Mouse (Mus musculus) hindbrain, embryonic 12.5 days (tissue): ENCODE data around the gene Cadm1. TPM values are rescaled to one million over a fixed set of nuclear protein-coding genes. Genes with fewer than 3 reads are reported as not detected.

Experiments used
- ATAC-seq: fragments of 200-750 bp; cut with Nextera tagmentation; 2 replicates; pipeline ENCODE4 v1.8.0; 2017; ENCODE audit warnings: moderate TSS enrichment; ENCODE audit not compliant: low FRiP score
- H3K27ac ChIP-seq: fragments of 300-500 bp; sonication (generic); 2 replicates; pipeline ENCODE4 v1.5.1; 2016; ENCODE audit warnings: mild to moderate bottlenecking
- H3K27me3 ChIP-seq: fragments of 300-500 bp; sonication (generic); 2 replicates; pipeline ENCODE4 v1.6.1; 2016; ENCODE audit warnings: mild to moderate bottlenecking
- H3K36me3 ChIP-seq: fragments of 300-500 bp; sonication (generic); 2 replicates; pipeline ENCODE4 v1.6.1; 2016; ENCODE audit warnings: mild to moderate bottlenecking
- H3K4me1 ChIP-seq: fragments of 300-500 bp; sonication (generic); 2 replicates; pipeline ENCODE4 v1.6.1; 2016
- H3K4me2 ChIP-seq: fragments of 300-500 bp; sonication (generic); replicated peaks from 2 replicates; pipeline ENCODE4 v1.6.1; 2016; ENCODE audit warnings: mild to moderate bottlenecking
- H3K4me3 ChIP-seq: fragments of 300-500 bp; sonication (generic); 2 replicates; pipeline ENCODE4 v1.5.1; 2016; ENCODE audit warnings: mild to moderate bottlenecking
- H3K9ac ChIP-seq: fragments of 300-500 bp; sonication (generic); 2 replicates; pipeline ENCODE4 v1.6.1; 2016; ENCODE audit warnings: mild to moderate bottlenecking, moderate library complexity
- H3K9me3 ChIP-seq: fragments of 300-500 bp; sonication (generic); replicated peaks from 2 replicates; pipeline ENCODE4 v1.6.1; 2016; ENCODE audit warnings: mild to moderate bottlenecking
- WGBS: fragments of 180-500 bp; shearing (Covaris S2); methylation state at CpG from one replicate; pipeline ENCODE4 v1.1.7; 2016; 5-methylcytosine and 5-hydroxymethylcytosine counted together
- polyA plus RNA-seq: library from polyadenylated mRNA; unstranded; fragments of >200 nt; fragmentation: Nextera tagmentation; extraction: Ambion mirVana; gene quantifications from 2 replicates; pipeline ENCODE4 v1.2.1, GENCODE M21; 2016

Gene Cadm1
- polyA plus RNA-seq, 1 experiment from 2014 or later, result 120 TPM

GRCm38 (mm10) chr9:47561596-47561995 is 31.6 kb downstream of the Cadm1 start:
- Histone ChIP-seq H3K9ac (no peak overlapping the region), H3K4me3 (no peak overlapping the region), H3K27me3 (no peaks in the 10 kb centered on the region), H3K9me3 (no peaks in the 10 kb centered on the region), H3K36me3 (no peaks in the 10 kb centered on the region), H3K4me2 (no peak overlapping the region), H3K27ac (no peak overlapping the region), H3K4me1 (peaks cover 5% of the 10 kb centered on the region; the same call in 1 of the 2 replicates)
- 93% methylated on average over 4 of the region's 4 CpGs for WGBS
- ATAC-seq, result no peak

DNA sequence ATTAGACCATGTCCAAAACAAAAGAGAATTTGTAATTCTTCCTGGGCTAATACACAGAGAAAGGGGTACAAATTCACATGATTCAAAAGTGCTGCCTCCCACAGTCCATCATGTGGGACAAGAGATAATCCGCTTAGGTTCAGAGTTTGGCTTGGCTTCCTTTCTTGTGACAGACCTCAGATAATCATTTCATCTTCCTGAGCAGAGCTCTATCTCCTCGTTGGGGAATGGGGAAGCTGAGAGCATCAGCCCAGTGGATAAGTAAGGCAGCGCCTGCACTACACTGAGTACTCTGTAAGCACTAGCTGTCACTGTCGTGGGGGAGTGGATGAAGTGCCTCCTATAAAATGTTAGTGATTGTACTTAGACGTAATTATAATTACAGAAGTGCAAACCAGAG is 35.1 kb downstream of the Cadm1 start:
- WGBS, result 82% methylated on average over 5 of the region's 5 CpGs
- Histone ChIP-seq H3K27me3 (no peaks in the 10 kb centered on the region), H3K4me2 (no peak overlapping the region), H3K9me3 (no peaks in the 10 kb centered on the region), H3K4me3 (no peak overlapping the region), H3K27ac (no peak overlapping the region), H3K9ac (no peak overlapping the region), H3K4me1 (peaks cover 24% of the 10 kb centered on the region), H3K36me3 (no peaks in the 10 kb centered on the region)
- no peak for ATAC-seq

- Histone ChIP-seq H3K4me1 (peaks cover 30% of the 10 kb centered on the region), H3K9me3 (no peaks in the 10 kb centered on the region), H3K36me3 (no peaks in the 10 kb centered on the region), H3K27me3 (no peaks in the 10 kb centered on the region), H3K27ac (no peak overlapping the region), H3K9ac (no peak overlapping the region), H3K4me3 (no peak overlapping the region), H3K4me2 (no peak overlapping the region)
- 66% methylated on average over 6 of the region's 6 CpGs for WGBS
- no peak for ATAC-seq
Observed at GRCm38 (mm10) chr9:47567873-47568272, 37.9 kb downstream of the Cadm1 start.

DNA sequence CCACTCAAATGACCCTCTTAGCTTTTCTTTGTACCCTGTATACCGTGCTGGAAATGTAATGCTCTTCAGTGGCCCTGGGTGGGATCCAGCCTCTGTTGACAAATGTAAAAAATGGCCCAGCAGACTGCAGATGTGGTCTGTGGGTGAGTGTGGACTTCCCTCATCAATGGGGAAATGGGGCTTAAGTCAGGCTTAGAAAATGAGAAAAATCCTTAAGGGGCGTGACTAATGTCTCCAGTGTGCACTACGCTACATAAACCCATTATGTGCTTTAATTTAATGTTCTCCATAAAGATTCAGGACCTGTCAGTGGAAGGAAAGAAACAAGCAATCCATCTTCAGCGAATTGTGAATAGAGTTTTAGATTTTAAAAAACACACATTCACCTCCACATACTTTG is 40.2 kb downstream of the Cadm1 start:
- Histone ChIP-seq H3K4me2 (no peak overlapping the region), H3K9ac (no peak overlapping the region), H3K27ac (no peak overlapping the region), H3K36me3 (no peaks in the 10 kb centered on the region), H3K4me1 (peaks cover 33% of the 10 kb centered on the region), H3K27me3 (no peaks in the 10 kb centered on the region), H3K9me3 (no peaks in the 10 kb centered on the region), H3K4me3 (no peak overlapping the region)
- WGBS, result 59% methylated on average over 4 of the region's 4 CpGs
- ATAC-seq, result no peak

- no peak overlapping the region for H3K9ac ChIP-seq
- H3K27me3 ChIP-seq, result no peaks in the 10 kb centered on the region
- WGBS, result 88% methylated on average over 7 of the region's 7 CpGs
- H3K4me1 ChIP-seq, result peaks cover 44% of the 10 kb centered on the region
- no peak overlapping the region for H3K4me2 ChIP-seq
- no peak overlapping the region for H3K27ac ChIP-seq
- no peaks in the 10 kb centered on the region for H3K9me3 ChIP-seq
- no peaks in the 10 kb centered on the region for H3K36me3 ChIP-seq
- no peak for ATAC-seq
- no peak overlapping the region for H3K4me3 ChIP-seq
Observed at GRCm38 (mm10) chr9:47571461-47571860, 41.5 kb downstream of the Cadm1 start.

GRCm38 (mm10) chr9:47572132-47572531 is 42.2 kb downstream of the Cadm1 start:
- Histone ChIP-seq H3K9me3 (no peaks in the 10 kb centered on the region), H3K9ac (no peak overlapping the region), H3K4me2 (no peak overlapping the region), H3K4me1 (peaks cover 43% of the 10 kb centered on the region), H3K27me3 (no peaks in the 10 kb centered on the region), H3K36me3 (no peaks in the 10 kb centered on the region), H3K4me3 (no peak overlapping the region), H3K27ac (no peak overlapping the region)
- WGBS, result 77% methylated on average over 5 of the region's 5 CpGs
- no peak for ATAC-seq

- Histone ChIP-seq H3K27ac (no peak overlapping the region), H3K9ac (no peak overlapping the region), H3K4me1 (peaks cover 34% of the 10 kb centered on the region), H3K36me3 (no peaks in the 10 kb centered on the region), H3K4me3 (no peak overlapping the region), H3K9me3 (no peaks in the 10 kb centered on the region), H3K4me2 (no peak overlapping the region), H3K27me3 (no peaks in the 10 kb centered on the region)
- WGBS, result 90% methylated on average over 7 of the region's 7 CpGs
- ATAC-seq, result no peak
Observed at GRCm38 (mm10) chr9:47573456-47573855, 43.5 kb downstream of the Cadm1 start.

DNA sequence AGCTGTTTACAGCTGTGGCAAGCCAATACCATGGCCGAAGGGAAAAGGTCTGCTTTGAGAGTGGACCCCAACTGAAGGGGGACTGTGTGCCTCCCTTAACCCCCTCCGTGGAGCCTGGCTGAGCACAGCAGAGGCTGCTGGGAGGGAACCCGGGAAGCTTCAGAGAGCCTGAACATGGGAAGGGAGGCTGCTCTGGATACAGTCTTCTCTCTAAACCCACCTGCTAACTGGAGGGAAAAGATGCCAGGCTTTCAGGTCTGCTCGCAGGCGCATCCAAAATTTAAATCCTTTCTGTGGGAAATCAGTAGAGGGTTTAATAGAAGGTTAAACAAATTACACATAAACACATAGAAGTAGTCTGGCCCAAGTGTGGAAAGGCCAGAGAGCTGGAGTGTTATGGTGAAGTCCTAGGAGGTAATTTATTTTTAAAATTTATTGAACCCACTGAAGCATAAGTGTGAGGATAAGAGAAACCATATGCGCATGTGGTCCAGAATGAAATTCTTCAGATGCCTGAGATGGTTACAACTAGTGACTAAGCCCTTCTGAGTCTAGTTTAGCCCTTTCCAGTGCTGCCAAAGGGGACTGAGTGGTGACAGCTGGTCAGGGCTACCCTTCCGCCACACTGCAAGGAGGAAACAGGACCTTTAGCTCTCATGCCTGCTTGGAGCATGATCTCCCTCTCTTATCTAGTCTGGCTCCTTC is 44.9 kb downstream of the Cadm1 start:
- Histone ChIP-seq H3K4me2 (no peak overlapping the region), H3K4me1 (peaks cover 27% of the 10 kb centered on the region), H3K4me3 (no peak overlapping the region), H3K9ac (no peak overlapping the region), H3K27me3 (no peaks in the 10 kb centered on the region), H3K27ac (no peak overlapping the region), H3K36me3 (no peaks in the 10 kb centered on the region), H3K9me3 (no peaks in the 10 kb centered on the region)
- no peak for ATAC-seq
- 65% methylated on average over 7 of the region's 7 CpGs for WGBS

DNA sequence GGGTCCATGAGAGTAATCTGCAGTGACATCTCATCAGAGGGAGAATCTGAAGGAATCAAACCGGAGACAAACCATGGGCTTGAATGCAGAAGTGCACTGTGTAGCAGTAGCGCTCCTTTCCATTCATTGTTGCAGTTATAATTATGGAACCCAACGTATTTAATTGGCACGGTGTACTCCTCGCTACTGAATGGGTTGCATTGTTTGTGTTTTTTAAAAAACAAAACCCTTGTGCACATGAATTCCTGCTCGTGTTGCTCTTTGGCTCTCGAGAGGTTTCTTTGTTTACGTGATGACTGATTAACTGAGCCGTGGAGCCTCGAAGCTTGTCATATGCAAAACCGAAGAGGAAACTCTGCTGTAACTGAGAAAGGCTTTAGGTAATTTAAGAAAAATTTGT is 45.8 kb downstream of the Cadm1 start:
- WGBS, result 43% methylated on average over 11 of the region's 11 CpGs
- H3K9ac ChIP-seq, result no peak overlapping the region
- H3K4me3 ChIP-seq, result no peak overlapping the region
- H3K9me3 ChIP-seq, result no peaks in the 10 kb centered on the region
- H3K36me3 ChIP-seq, result no peaks in the 10 kb centered on the region
- H3K27me3 ChIP-seq, result no peaks in the 10 kb centered on the region
- H3K4me2 ChIP-seq, result no peak overlapping the region
- no peak overlapping the region for H3K27ac ChIP-seq
- ATAC-seq, result no peak
- H3K4me1 ChIP-seq, result peaks cover 20% of the 10 kb centered on the region

DNA sequence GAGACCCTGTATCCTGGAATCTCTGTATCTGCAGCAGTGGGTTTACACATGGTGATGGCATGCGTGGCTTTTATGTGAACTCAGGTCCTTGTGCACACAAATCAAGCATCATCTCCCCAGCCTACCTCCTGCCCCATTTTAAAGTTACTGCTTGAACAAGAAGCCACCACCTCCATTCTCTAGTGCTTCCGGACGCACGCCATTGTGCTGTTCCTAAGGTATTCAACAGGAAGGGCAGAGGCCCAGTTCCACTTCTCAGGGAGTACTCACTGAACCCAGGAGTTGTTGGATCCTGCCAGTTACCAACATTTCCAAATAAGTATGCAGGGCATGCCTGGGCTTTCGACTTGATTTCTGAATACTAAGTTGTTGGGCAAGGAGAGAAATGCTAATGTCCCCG is 49.5 kb downstream of the Cadm1 start:
- Histone ChIP-seq H3K9me3 (no peaks in the 10 kb centered on the region), H3K4me3 (no peak overlapping the region), H3K27ac (no peak overlapping the region), H3K9ac (no peak overlapping the region), H3K27me3 (no peaks in the 10 kb centered on the region; the same call in 1 of the 2 replicates), H3K4me1 (peaks cover 24% of the 10 kb centered on the region), H3K4me2 (no peak overlapping the region), H3K36me3 (no peaks in the 10 kb centered on the region)
- 90% methylated on average over 6 of the region's 6 CpGs for WGBS
- no peak for ATAC-seq

GRCm38 (mm10) chr9:47581576-47582365 is 51.8 kb downstream of the Cadm1 start:
- peaks cover 25% of the 10 kb centered on the region for H3K4me1 ChIP-seq
- ATAC-seq, result no peak
- WGBS, result 75% methylated on average over 6 of the region's 6 CpGs

DNA sequence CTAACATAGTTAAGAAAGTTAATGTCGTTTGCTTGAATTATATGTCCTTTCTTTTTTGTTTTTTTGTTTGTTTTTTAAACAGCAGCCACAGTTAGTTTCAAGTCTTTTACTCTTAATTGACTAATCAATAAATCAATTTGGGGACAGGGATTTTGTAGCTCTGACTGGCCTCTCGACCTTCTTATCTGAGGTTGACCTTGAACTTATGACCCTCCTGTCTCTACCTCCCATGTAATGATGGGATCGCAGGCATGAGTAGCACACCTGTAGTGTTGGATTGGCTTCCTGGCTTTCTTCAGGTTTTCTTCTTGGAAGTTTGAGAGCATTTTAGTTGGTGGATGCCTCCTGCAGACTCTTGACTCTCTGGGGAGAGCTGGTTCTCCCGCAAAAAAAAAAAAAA is 53.3 kb downstream of the Cadm1 start:
- WGBS, result 82% methylated on average over 4 of the region's 4 CpGs
- ATAC-seq, result no peak

More at GRCm38 (mm10) chr9:47581576-47582365, 51.8 kb downstream of the Cadm1 start:
- Histone ChIP-seq H3K9me3 (no peaks in the 10 kb centered on the region), H3K9ac (no peak overlapping the region), H3K27me3 (no peaks in the 10 kb centered on the region; the same call in 1 of the 2 replicates), H3K4me3 (no peak overlapping the region), H3K27ac (no peak overlapping the region), H3K4me2 (no peak overlapping the region), H3K36me3 (no peaks in the 10 kb centered on the region)

More for the DNA sequence above, 53.3 kb downstream of the Cadm1 start:
- Histone ChIP-seq H3K27ac (no peak overlapping the region), H3K27me3 (no peaks in the 10 kb centered on the region; the same call in 1 of the 2 replicates), H3K9ac (no peak overlapping the region), H3K36me3 (no peaks in the 10 kb centered on the region), H3K4me3 (no peak overlapping the region), H3K4me2 (no peak overlapping the region), H3K9me3 (no peaks in the 10 kb centered on the region), H3K4me1 (peaks cover 33% of the 10 kb centered on the region)
